Mouse (Mus musculus): ENCODE data around the gene Iscu. TPM values are rescaled to one million over a fixed set of nuclear protein-coding genes. Genes with fewer than 3 reads are reported as not detected.
"Not testable (repeated sequence)": the region's sequence is repeated elsewhere in the genome, so short reads cannot be mapped to it uniquely, and the experiment has no call there.

Gene Iscu
- total RNA-seq, 1 experiment: 78.4 TPM

DNA sequence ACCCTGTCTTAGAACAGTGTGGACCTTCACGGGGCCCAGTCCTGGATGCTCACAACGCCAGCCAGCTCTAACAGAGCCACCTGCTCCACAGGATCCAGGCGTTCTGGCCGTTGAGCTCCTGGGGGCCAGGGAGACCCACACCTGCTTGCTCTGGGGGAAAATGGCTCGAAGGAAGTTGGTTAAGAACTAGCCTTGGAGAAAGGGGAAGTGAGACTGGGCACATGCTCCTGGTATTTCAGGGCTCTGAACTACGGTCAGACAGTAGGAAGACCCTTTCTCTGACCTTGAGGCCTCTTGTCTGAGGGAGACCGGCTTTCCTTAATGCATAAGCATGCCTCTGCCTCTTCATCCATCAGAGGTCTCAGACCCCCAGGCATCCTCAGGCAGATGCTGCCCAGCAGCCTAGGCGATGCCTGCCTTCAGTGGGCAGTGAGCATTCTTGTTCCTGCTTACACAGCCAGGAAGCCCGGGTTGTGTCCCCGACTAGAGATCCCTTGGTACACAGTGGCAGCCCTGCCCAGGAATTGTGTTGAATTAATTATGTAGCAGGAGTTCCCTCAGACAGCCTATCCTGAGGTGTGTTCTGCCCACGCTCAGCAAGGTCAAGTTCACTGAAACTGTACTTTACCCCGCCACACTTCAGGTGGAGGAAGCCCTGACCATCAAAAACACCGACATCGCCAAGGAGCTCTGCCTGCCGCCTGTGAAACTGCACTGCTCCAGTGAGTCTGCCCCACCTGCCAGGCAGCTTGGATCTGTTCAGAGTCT, 3.8 kb downstream of the Iscu start:
- no peak overlapping the region for H3K9ac ChIP-seq (ENCODE audit: insufficient read depth, low read depth, low read length, poor library complexity, severe bottlenecking)
- no peak overlapping the region for H3K4me3 ChIP-seq (ENCODE audit: insufficient read depth in 1 of 2, low read depth in 1 of 2, low read length in 2 of 2, poor library complexity in 1 of 2, severe bottlenecking in 1 of 2)
- H3K36me3 ChIP-seq (ENCODE audit: control insufficient read depth, insufficient read depth, low read length, poor library complexity, severe bottlenecking): peaks cover 21% of the 10 kb centered on the region
- DNase-seq (ENCODE audit: low read depth, low spot score): no peak
- no peaks in the 10 kb centered on the region for H3K9me3 ChIP-seq (ENCODE audit: control insufficient read depth, insufficient read depth, low read depth, low read length)
- in situ Hi-C loops (cut with MboI; ENCODE audit: low sequenced_read_pairs in 2 of 2, unreplicated experiment in 2 of 2): loop anchor here in 1 of 2 experiments (5.0 kb wide), 1 partner anchor 36 kb away; no protein-coding TSS in a partner anchor
- no peak overlapping the region for H3K27ac ChIP-seq (ENCODE audit: insufficient read depth, low read depth, low read length, poor library complexity, severe bottlenecking)
- no peak for TF ChIP-seq ZNF384 (IDR thresholded peaks at IDR 0.05; ENCODE audit: low read depth, low read length)
- TF ChIP-seq ZC3H11A (IDR thresholded peaks at IDR 0.05; ENCODE audit: borderline replicate concordance, low read depth, low read length): no peak
- TF ChIP-seq HCFC1 (IDR thresholded peaks at IDR 0.05; ENCODE audit: borderline replicate concordance, insufficient read depth, low read length): no peak
- TF ChIP-seq MAFK (IDR thresholded peaks at IDR 0.05; ENCODE audit: insufficient read depth, low read depth, low read length): no peak
- TF ChIP-seq CHD2 (IDR thresholded peaks at IDR 0.05; ENCODE audit: low read depth, low read length): no peak
- H3K4me1 ChIP-seq (ENCODE audit: control insufficient read depth in 2 of 2, insufficient read depth in 2 of 2, low read length in 2 of 2, poor library complexity in 1 of 2): peaks cover 0 to 2% of the 10 kb centered on the region in 2 experiments; a peak in 2 of 4 replicates

DNA sequence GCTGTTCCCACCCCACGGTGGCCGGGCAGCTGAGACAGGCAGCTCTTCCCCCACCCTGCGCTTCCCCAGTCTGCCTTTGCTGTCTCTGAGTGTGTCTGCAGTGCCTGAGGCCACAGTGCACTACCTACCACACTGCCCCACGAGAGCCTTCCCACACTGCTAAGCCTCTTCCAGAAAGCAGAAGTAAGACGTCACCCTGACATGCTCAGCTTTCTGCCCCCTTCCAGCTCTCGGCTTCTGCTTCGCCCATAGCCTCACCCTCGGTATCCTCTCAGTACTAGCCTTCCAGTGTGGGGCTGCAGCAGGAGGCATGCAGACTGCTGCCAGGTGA, 4.3 kb downstream of the Iscu start:
- no peak overlapping the region for H3K4me3 ChIP-seq (ENCODE audit: insufficient read depth in 1 of 2, low read depth in 1 of 2, low read length in 2 of 2, poor library complexity in 1 of 2, severe bottlenecking in 1 of 2)

DNA sequence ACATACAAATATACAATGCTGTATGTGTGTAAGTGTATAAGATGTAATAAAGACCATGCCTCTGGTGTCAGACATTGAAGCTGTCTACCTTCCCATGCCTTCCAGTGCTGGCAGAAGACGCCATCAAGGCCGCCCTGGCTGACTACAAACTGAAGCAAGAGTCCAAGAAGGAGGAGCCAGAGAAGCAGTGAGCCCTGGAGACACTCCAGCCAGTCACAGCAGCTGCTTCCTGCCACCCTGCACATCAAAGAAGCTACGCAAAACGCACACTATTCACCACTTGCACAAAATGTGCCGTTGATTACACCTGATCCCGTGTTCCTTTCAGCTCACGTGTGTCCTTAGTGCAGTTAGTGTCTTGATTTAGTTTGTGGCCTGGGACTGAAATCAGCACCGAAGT, 5.2 kb downstream of the Iscu start:
- H3K9me3 ChIP-seq (ENCODE audit: control insufficient read depth, insufficient read depth, low read depth, low read length); DNase-seq (ENCODE audit: low read depth, low spot score); H3K4me3 ChIP-seq (ENCODE audit: insufficient read depth in 1 of 2, low read depth in 1 of 2, low read length in 2 of 2, poor library complexity in 1 of 2, severe bottlenecking in 1 of 2); H3K27ac ChIP-seq (ENCODE audit: insufficient read depth, low read depth, low read length, poor library complexity, severe bottlenecking); H3K4me1 ChIP-seq (ENCODE audit: control insufficient read depth in 2 of 2, insufficient read depth in 2 of 2, low read length in 2 of 2, poor library complexity in 1 of 2); H3K9ac ChIP-seq (ENCODE audit: insufficient read depth, low read depth, low read length, poor library complexity, severe bottlenecking): not testable (repeated sequence)
- in situ Hi-C loops (cut with MboI; ENCODE audit: low sequenced_read_pairs in 2 of 2, unreplicated experiment in 2 of 2): loop anchor here in 1 of 2 experiments (5.0 kb wide), 1 partner anchor 35 kb away; no protein-coding TSS in a partner anchor
- H3K36me3 ChIP-seq (ENCODE audit: control insufficient read depth, insufficient read depth, low read length, poor library complexity, severe bottlenecking): peaks cover 21% of the 10 kb centered on the region

More for the DNA sequence above, 4.3 kb downstream of the Iscu start:
- no peak for DNase-seq (ENCODE audit: low read depth, low spot score)
- no peaks in the 10 kb centered on the region for H3K9me3 ChIP-seq (ENCODE audit: control insufficient read depth, insufficient read depth, low read depth, low read length)
- no peak overlapping the region for H3K9ac ChIP-seq (ENCODE audit: insufficient read depth, low read depth, low read length, poor library complexity, severe bottlenecking)
- peaks cover 21% of the 10 kb centered on the region for H3K36me3 ChIP-seq (ENCODE audit: control insufficient read depth, insufficient read depth, low read length, poor library complexity, severe bottlenecking)
- in situ Hi-C loops (cut with MboI; ENCODE audit: low sequenced_read_pairs in 2 of 2, unreplicated experiment in 2 of 2): loop anchor here in 1 of 2 experiments (5.0 kb wide), 1 partner anchor 35 kb away; no protein-coding TSS in a partner anchor
- H3K4me1 ChIP-seq (ENCODE audit: control insufficient read depth in 2 of 2, insufficient read depth in 2 of 2, low read length in 2 of 2, poor library complexity in 1 of 2): peaks cover 0 to 2% of the 10 kb centered on the region in 2 experiments; a peak in 2 of 4 replicates
- H3K27ac ChIP-seq (ENCODE audit: insufficient read depth, low read depth, low read length, poor library complexity, severe bottlenecking): no peak overlapping the region
- TF ChIP-seq MAFK (IDR thresholded peaks at IDR 0.05; ENCODE audit: insufficient read depth, low read depth, low read length) (no peak), CHD2 (IDR thresholded peaks at IDR 0.05; ENCODE audit: low read depth, low read length) (no peak), ZNF384 (IDR thresholded peaks at IDR 0.05; ENCODE audit: low read depth, low read length) (no peak), HCFC1 (IDR thresholded peaks at IDR 0.05; ENCODE audit: borderline replicate concordance, insufficient read depth, low read length) (no peak), ZC3H11A (IDR thresholded peaks at IDR 0.05; ENCODE audit: borderline replicate concordance, low read depth, low read length) (no peak)

DNA sequence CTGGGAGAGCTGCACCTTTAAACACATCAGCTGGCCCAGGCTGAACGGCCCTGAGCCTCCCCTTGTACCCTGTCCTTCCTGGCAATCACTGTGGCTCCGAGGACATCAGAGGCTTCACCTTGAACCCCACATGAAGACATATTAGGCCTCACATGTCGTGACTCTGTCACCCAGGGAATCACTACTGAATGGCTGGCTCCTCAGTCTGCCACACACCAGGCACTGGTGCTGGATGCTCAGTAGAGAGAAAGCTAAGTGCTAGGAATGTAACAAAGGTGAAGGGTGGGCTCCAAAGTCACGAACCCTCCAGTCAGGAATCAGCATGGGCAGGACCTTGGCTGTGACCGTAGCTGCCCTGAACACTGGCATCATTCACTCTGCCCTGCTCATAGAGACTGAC, 7.0 kb downstream of the Iscu start:
- in situ Hi-C loops (cut with MboI; ENCODE audit: low sequenced_read_pairs in 2 of 2, unreplicated experiment in 2 of 2): loop anchor here in 1 of 2 experiments (5.0 kb wide), 1 partner anchor 33 kb away; no protein-coding TSS in a partner anchor
- Histone ChIP-seq H3K9me3 (ENCODE audit: control insufficient read depth, insufficient read depth, low read depth, low read length) (no peaks in the 10 kb centered on the region), H3K9ac (ENCODE audit: insufficient read depth, low read depth, low read length, poor library complexity, severe bottlenecking) (no peak overlapping the region), H3K27ac (ENCODE audit: insufficient read depth, low read depth, low read length, poor library complexity, severe bottlenecking) (no peak overlapping the region), H3K4me3 (ENCODE audit: insufficient read depth in 1 of 2, low read depth in 1 of 2, low read length in 2 of 2, poor library complexity in 1 of 2, severe bottlenecking in 1 of 2) (no peak overlapping the region), H3K36me3 (ENCODE audit: control insufficient read depth, insufficient read depth, low read length, poor library complexity, severe bottlenecking) (peaks cover 19% of the 10 kb centered on the region), H3K4me1 (ENCODE audit: control insufficient read depth in 2 of 2, insufficient read depth in 2 of 2, low read length in 2 of 2, poor library complexity in 1 of 2) (no peaks in the 10 kb centered on the region)
- no peak for DNase-seq (ENCODE audit: low read depth, low spot score)
- TF ChIP-seq HCFC1 (IDR thresholded peaks at IDR 0.05; ENCODE audit: borderline replicate concordance, insufficient read depth, low read length) (no peak), MAFK (IDR thresholded peaks at IDR 0.05; ENCODE audit: insufficient read depth, low read depth, low read length) (no peak), ZNF384 (IDR thresholded peaks at IDR 0.05; ENCODE audit: low read depth, low read length) (no peak), ZC3H11A (IDR thresholded peaks at IDR 0.05; ENCODE audit: borderline replicate concordance, low read depth, low read length) (no peak), CHD2 (IDR thresholded peaks at IDR 0.05; ENCODE audit: low read depth, low read length) (no peak)

Measured in ES-E14 (cell line).